Mouse (Mus musculus) skeletal muscle tissue, postnatal 0 days (tissue): Measurements from ENCODE around the gene Fhl1. TPM values are rescaled to one million over a fixed set of nuclear protein-coding genes. Genes with fewer than 3 reads are reported as not detected.

ENCODE experiments used
- polyA plus RNA-seq: library from polyadenylated mRNA; unstranded; fragments of >200 nt; fragmentation: Nextera tagmentation; extraction: Ambion mirVana; gene quantifications from 2 replicates; pipeline ENCODE4 v1.2.1, GENCODE M21; 2015

The Fhl1 gene
- polyA plus RNA-seq, result 2,770 and 3,254 TPM in 2 replicates

GRCm38 (mm10) chrX:56731306-56732201 is at the start of gene Fhl1:
Gene Fhl1, plus strand, starts transcription at chrX:56731787.

GRCm38 (mm10) chrX:56821765-56822603 is 90.4 kb downstream of the Fhl1 start, which contains the start of gene Map7d3:
Gene Map7d3, minus strand, starts transcription at chrX:56822326.

Other genes with a start within 250 kb of the Fhl1 start
- gene Gm10477, start 207.0 kb upstream of the Fhl1 start, polyA plus RNA-seq, result not detected in 2 replicates
- gene Gm648, start 182.2 kb upstream of the Fhl1 start, polyA plus RNA-seq, result not detected in 2 replicates
- 11.1 and 11.2 TPM in 2 replicates for gene Mmgt1, start 133.7 kb upstream of the Fhl1 start, polyA plus RNA-seq
- 7.4 and 8.2 TPM in 2 replicates for gene Slc9a6, start 122.0 kb upstream of the Fhl1 start, polyA plus RNA-seq
- 4.3 and 4.5 TPM in 2 replicates for gene Map7d3, start 90.5 kb downstream of the Fhl1 start, polyA plus RNA-seq
- gene Adgrg4, start 138.4 kb downstream of the Fhl1 start, polyA plus RNA-seq, result not detected in 2 replicates